Mouse (Mus musculus): ENCODE results near the gene Pde5a. TPM values are rescaled to one million over a fixed set of nuclear protein-coding genes. Genes with fewer than 3 reads are reported as not detected.

Pde5a gene
- polyA plus RNA-seq, 1 experiment from 2014 or later: 31.6 TPM

GRCm38 (mm10) chr3:122810986-122811385 is 82.2 kb downstream of the Pde5a start:
- Histone ChIP-seq H3K4me3 (ENCODE audit: low read depth, low read length) (no peak overlapping the region), H3K36me3 (ENCODE audit: control insufficient read depth, insufficient read depth, low read length) (peaks cover 32% of the 10 kb centered on the region), H3K4me2 (ENCODE audit: low read length) (no peak overlapping the region), H3K9ac (ENCODE audit: low read length) (no peak overlapping the region), H3K9me3 (ENCODE audit: control insufficient read depth, low read length) (0 out of 2 replicates have a peak, but pooled peaks cover 3% of the 10 kb centered on the region), H3K27ac (ENCODE audit: low read depth) (no peak overlapping the region), H3K27me3 (replicated peaks; ENCODE audit: control insufficient read depth, insufficient read depth, low read length) (no peaks in the 10 kb centered on the region), H3K4me1 (replicated peaks; ENCODE audit: control insufficient read depth, insufficient read depth, low read length) (peaks cover 20% of the 10 kb centered on the region)
- WGBS: 92% methylated on average over 5 of the region's 5 CpGs
- ATAC-seq (replicated peaks; ENCODE audit: low FRiP score, low TSS enrichment, low read depth) (no peak), DNase-seq (ENCODE audit: low spot score) (no peak)

- H3K4me1 ChIP-seq (replicated peaks; ENCODE audit: control insufficient read depth, insufficient read depth, low read length): peaks cover 23% of the 10 kb centered on the region
- no peaks in the 10 kb centered on the region for H3K27me3 ChIP-seq (replicated peaks; ENCODE audit: control insufficient read depth, insufficient read depth, low read length)
- peak; percentile 80 for ATAC-seq (replicated peaks; ENCODE audit: low FRiP score, low TSS enrichment, low read depth)
- H3K4me2 ChIP-seq (ENCODE audit: low read length): no peak overlapping the region
- DNase-seq (ENCODE audit: low spot score): no peak
- H3K4me3 ChIP-seq (ENCODE audit: low read depth, low read length): no peak overlapping the region
- 0 out of 2 replicates have a peak, but pooled peaks cover 3% of the 10 kb centered on the region for H3K9me3 ChIP-seq (ENCODE audit: control insufficient read depth, low read length)
- 26% methylated on average over 4 of the region's 4 CpGs for WGBS
- no peak overlapping the region for H3K9ac ChIP-seq (ENCODE audit: low read length)
- peaks cover 34% of the 10 kb centered on the region for H3K36me3 ChIP-seq (ENCODE audit: control insufficient read depth, insufficient read depth, low read length)
- H3K27ac ChIP-seq (ENCODE audit: low read depth): peak overlapping the region; percentile 89
Observed at GRCm38 (mm10) chr3:122814531-122814930, 85.8 kb downstream of the Pde5a start.

GRCm38 (mm10) chr3:122818282-122818681 is 89.5 kb downstream of the Pde5a start:
- H3K36me3 ChIP-seq (ENCODE audit: control insufficient read depth, insufficient read depth, low read length): peaks cover 27% of the 10 kb centered on the region
- peaks cover 38% of the 10 kb centered on the region for H3K4me1 ChIP-seq (replicated peaks; ENCODE audit: control insufficient read depth, insufficient read depth, low read length)
- no peak overlapping the region for H3K4me2 ChIP-seq (ENCODE audit: low read length)
- no peak overlapping the region for H3K9ac ChIP-seq (ENCODE audit: low read length)
- H3K4me3 ChIP-seq (ENCODE audit: low read depth, low read length): no peak overlapping the region
- WGBS: 86% methylated on average over 5 of the region's 5 CpGs
- DNase-seq (ENCODE audit: low spot score): no peak
- ATAC-seq (replicated peaks; ENCODE audit: low FRiP score, low TSS enrichment, low read depth): no peak
- no peak overlapping the region for H3K27ac ChIP-seq (ENCODE audit: low read depth)
- no peaks in the 10 kb centered on the region for H3K9me3 ChIP-seq (ENCODE audit: control insufficient read depth, low read length)
- no peaks in the 10 kb centered on the region for H3K27me3 ChIP-seq (replicated peaks; ENCODE audit: control insufficient read depth, insufficient read depth, low read length)

- Histone ChIP-seq H3K27ac (ENCODE audit: low read depth) (peak overlapping the region; percentile 47), H3K36me3 (ENCODE audit: control insufficient read depth, insufficient read depth, low read length) (peaks cover 37% of the 10 kb centered on the region), H3K9me3 (ENCODE audit: control insufficient read depth, low read length) (no peaks in the 10 kb centered on the region), H3K4me2 (ENCODE audit: low read length) (no peak overlapping the region), H3K27me3 (replicated peaks; ENCODE audit: control insufficient read depth, insufficient read depth, low read length) (no peaks in the 10 kb centered on the region), H3K4me3 (ENCODE audit: low read depth, low read length) (no peak overlapping the region), H3K4me1 (replicated peaks; ENCODE audit: control insufficient read depth, insufficient read depth, low read length) (peaks cover 19% of the 10 kb centered on the region), H3K9ac (ENCODE audit: low read length) (no peak overlapping the region)
- DNase-seq (ENCODE audit: low spot score): peak; percentile 57
- 26% methylated on average over 4 of the region's 4 CpGs for WGBS
- peak; percentile 71; the same call in 1 of the 2 replicates for ATAC-seq (replicated peaks; ENCODE audit: low FRiP score, low TSS enrichment, low read depth)
Observed at GRCm38 (mm10) chr3:122820700-122821099, 92.0 kb downstream of the Pde5a start.

GRCm38 (mm10) chr3:122828270-122829058 is 99.7 kb downstream of the Pde5a start:
- no peaks in the 10 kb centered on the region for H3K27me3 ChIP-seq (replicated peaks; ENCODE audit: control insufficient read depth, insufficient read depth, low read length)
- no peak overlapping the region for H3K27ac ChIP-seq (ENCODE audit: low read depth)
- H3K36me3 ChIP-seq (ENCODE audit: control insufficient read depth, insufficient read depth, low read length): peaks cover 40% of the 10 kb centered on the region
- H3K4me2 ChIP-seq (ENCODE audit: low read length): no peak overlapping the region
- ATAC-seq (replicated peaks; ENCODE audit: low FRiP score, low TSS enrichment, low read depth) (no peak), DNase-seq (ENCODE audit: low spot score) (no peak)
- no peaks in the 10 kb centered on the region for H3K4me1 ChIP-seq (replicated peaks; ENCODE audit: control insufficient read depth, insufficient read depth, low read length)
- WGBS: 91% methylated on average over 11 of the region's 11 CpGs
- H3K9ac ChIP-seq (ENCODE audit: low read length): no peak overlapping the region
- no peaks in the 10 kb centered on the region for H3K9me3 ChIP-seq (ENCODE audit: control insufficient read depth, low read length)
- H3K4me3 ChIP-seq (ENCODE audit: low read depth, low read length): no peak overlapping the region

GRCm38 (mm10) chr3:122834519-122834918 is 105.8 kb downstream of the Pde5a start:
- ATAC-seq (replicated peaks; ENCODE audit: low FRiP score, low TSS enrichment, low read depth): no peak
- 55% methylated on average over 5 of the region's 5 CpGs for WGBS
- peak overlapping the region; percentile 62; the same call in 1 of the 2 replicates for H3K27ac ChIP-seq (ENCODE audit: low read depth)

GRCm38 (mm10) chr3:122835097-122835850 is 106.5 kb downstream of the Pde5a start:
- Histone ChIP-seq H3K4me1 (replicated peaks; ENCODE audit: control insufficient read depth, insufficient read depth, low read length) (peaks cover 20% of the 10 kb centered on the region), H3K27me3 (replicated peaks; ENCODE audit: control insufficient read depth, insufficient read depth, low read length) (no peaks in the 10 kb centered on the region), H3K4me3 (ENCODE audit: low read depth, low read length) (no peak overlapping the region), H3K27ac (ENCODE audit: low read depth) (peak overlapping the region; percentile 62), H3K9ac (ENCODE audit: low read length) (no peak overlapping the region), H3K9me3 (ENCODE audit: control insufficient read depth, low read length) (no peaks in the 10 kb centered on the region), H3K36me3 (ENCODE audit: control insufficient read depth, insufficient read depth, low read length) (peaks cover 24% of the 10 kb centered on the region), H3K4me2 (ENCODE audit: low read length) (no peak overlapping the region)
- no peak for DNase-seq (ENCODE audit: low spot score)
- no peak for ATAC-seq (replicated peaks; ENCODE audit: low FRiP score, low TSS enrichment, low read depth)
- 63% methylated on average over 8 of the region's 8 CpGs for WGBS

More at GRCm38 (mm10) chr3:122834519-122834918, 105.8 kb downstream of the Pde5a start:
- DNase-seq (ENCODE audit: low spot score): no peak
- H3K27me3 ChIP-seq (replicated peaks; ENCODE audit: control insufficient read depth, insufficient read depth, low read length): no peaks in the 10 kb centered on the region
- H3K36me3 ChIP-seq (ENCODE audit: control insufficient read depth, insufficient read depth, low read length): peaks cover 21% of the 10 kb centered on the region
- no peak overlapping the region for H3K9ac ChIP-seq (ENCODE audit: low read length)
- H3K9me3 ChIP-seq (ENCODE audit: control insufficient read depth, low read length): no peaks in the 10 kb centered on the region
- peaks cover 20% of the 10 kb centered on the region for H3K4me1 ChIP-seq (replicated peaks; ENCODE audit: control insufficient read depth, insufficient read depth, low read length)
- H3K4me3 ChIP-seq (ENCODE audit: low read depth, low read length): no peak overlapping the region
- H3K4me2 ChIP-seq (ENCODE audit: low read length): no peak overlapping the region

- peaks cover 47% of the 10 kb centered on the region for H3K36me3 ChIP-seq (ENCODE audit: control insufficient read depth, insufficient read depth, low read length)
- peak overlapping the region; percentile 86 for H3K27ac ChIP-seq (ENCODE audit: low read depth)
- 41% methylated on average over 2 of the region's 2 CpGs for WGBS
- no peak overlapping the region for H3K4me2 ChIP-seq (ENCODE audit: low read length)
- ATAC-seq (replicated peaks; ENCODE audit: low FRiP score, low TSS enrichment, low read depth): 0 out of 2 replicates have a peak, but pooled peaks have one; percentile 40
- no peak for DNase-seq (ENCODE audit: low spot score)
- no peaks in the 10 kb centered on the region for H3K9me3 ChIP-seq (ENCODE audit: control insufficient read depth, low read length)
- H3K27me3 ChIP-seq (replicated peaks; ENCODE audit: control insufficient read depth, insufficient read depth, low read length): no peaks in the 10 kb centered on the region
- peaks cover 20% of the 10 kb centered on the region for H3K4me1 ChIP-seq (replicated peaks; ENCODE audit: control insufficient read depth, insufficient read depth, low read length)
- H3K9ac ChIP-seq (ENCODE audit: low read length): no peak overlapping the region
- no peak overlapping the region for H3K4me3 ChIP-seq (ENCODE audit: low read depth, low read length)
Observed at GRCm38 (mm10) chr3:122837639-122838038, 108.9 kb downstream of the Pde5a start.

Data from intestine, embryonic 14.5 days (tissue).